Mouse (Mus musculus): ENCODE measurements at regions not wholly inside any gene's neighbourhood (a gene's known extent, or its start where the extent isn't known, plus 50 kb on each side); places are given as distances from the start of the nearest gene placed in this dataset.
A peak's percentile ranks its signal among the peaks of the same experiment; 100 is the strongest.
"Not testable (repeated sequence)": the region's sequence is repeated elsewhere in the genome, so short reads cannot be mapped to it uniquely, and the experiment has no call there.

- no peaks in the 10 kb centered on the region for H3K4me1 ChIP-seq (ENCODE audit: control insufficient read depth, insufficient read depth, low read length)
- H3K9ac ChIP-seq (ENCODE audit: low read length) = no peak overlapping the region
- no peaks in the 10 kb centered on the region for H3K9me3 ChIP-seq (ENCODE audit: control insufficient read depth, low read length)
- no peak overlapping the region for H3K27ac ChIP-seq (ENCODE audit: low read depth, low read length)
- DNase-seq (ENCODE audit: low spot score) = no peak
- no peak overlapping the region for H3K4me3 ChIP-seq (ENCODE audit: low read depth, low read length)
- 83% methylated on average over 8 of the region's 8 CpGs for WGBS
- no peaks in the 10 kb centered on the region for H3K36me3 ChIP-seq (ENCODE audit: control insufficient read depth, insufficient read depth, low read length)
- no peak for ATAC-seq (ENCODE audit: insufficient read depth, low FRiP score, low TSS enrichment)
- no peak overlapping the region for H3K4me2 ChIP-seq (ENCODE audit: low read depth)
- no peaks in the 10 kb centered on the region for H3K27me3 ChIP-seq (ENCODE audit: control insufficient read depth, insufficient read depth, low read length)
These were observed 226.6 kb upstream of the Rarb start for GRCm38 (mm10) chr14:17045426-17046132.

- H3K9me3 ChIP-seq (ENCODE audit: control insufficient read depth, low read length) = no peaks in the 10 kb centered on the region
- DNase-seq (ENCODE audit: low spot score) (peak; percentile 17), ATAC-seq (ENCODE audit: insufficient read depth, low FRiP score, low TSS enrichment) (peak; percentile 75)
- H3K36me3 ChIP-seq (ENCODE audit: control insufficient read depth, insufficient read depth, low read length) = no peaks in the 10 kb centered on the region
- H3K4me2 ChIP-seq (ENCODE audit: low read depth) = no peak overlapping the region
- H3K27me3 ChIP-seq (ENCODE audit: control insufficient read depth, insufficient read depth, low read length) = no peaks in the 10 kb centered on the region
- 34% methylated on average over 4 of the region's 4 CpGs for WGBS
- 0 out of 2 replicates have a peak, but pooled peaks cover 3% of the 10 kb centered on the region for H3K4me1 ChIP-seq (ENCODE audit: control insufficient read depth, insufficient read depth, low read length)
- H3K9ac ChIP-seq (ENCODE audit: low read length) = no peak overlapping the region
- H3K4me3 ChIP-seq (ENCODE audit: low read depth, low read length) = no peak overlapping the region
- H3K27ac ChIP-seq (ENCODE audit: low read depth, low read length) = no peak overlapping the region
These were observed 201.8 kb upstream of the Rarb start for GRCm38 (mm10) chr14:17020603-17021356.

- Histone ChIP-seq H3K4me1 (ENCODE audit: control insufficient read depth, insufficient read depth, low read length) (no peaks in the 10 kb centered on the region), H3K4me2 (ENCODE audit: low read depth) (no peak overlapping the region), H3K27ac (ENCODE audit: low read depth, low read length) (no peak overlapping the region), H3K27me3 (ENCODE audit: control insufficient read depth, insufficient read depth, low read length) (no peaks in the 10 kb centered on the region), H3K9ac (ENCODE audit: low read length) (no peak overlapping the region), H3K9me3 (ENCODE audit: control insufficient read depth, low read length) (no peaks in the 10 kb centered on the region), H3K36me3 (ENCODE audit: control insufficient read depth, insufficient read depth, low read length) (no peaks in the 10 kb centered on the region), H3K4me3 (ENCODE audit: low read depth, low read length) (no peak overlapping the region)
- 94% methylated on average over 1 of the region's 1 CpGs for WGBS
- ATAC-seq (ENCODE audit: insufficient read depth, low FRiP score, low TSS enrichment) = no peak
- no peak for DNase-seq (ENCODE audit: low spot score)
These were observed 194.0 kb upstream of the Rarb start for GRCm38 (mm10) chr14:17012931-17013330.

GRCm38 (mm10) chr14:17012200-17012599, 193.2 kb upstream of the Rarb start:
- DNase-seq (ENCODE audit: low spot score) = no peak
- no peak overlapping the region for H3K9ac ChIP-seq (ENCODE audit: low read length)
- H3K4me1 ChIP-seq (ENCODE audit: control insufficient read depth, insufficient read depth, low read length) = no peaks in the 10 kb centered on the region
- H3K4me2 ChIP-seq (ENCODE audit: low read depth) = no peak overlapping the region
- H3K27ac ChIP-seq (ENCODE audit: low read depth, low read length) = no peak overlapping the region
- ATAC-seq (ENCODE audit: insufficient read depth, low FRiP score, low TSS enrichment) = no peak
- H3K9me3 ChIP-seq (ENCODE audit: control insufficient read depth, low read length) = no peaks in the 10 kb centered on the region
- H3K4me3 ChIP-seq (ENCODE audit: low read depth, low read length) = no peak overlapping the region
- 92% methylated on average over 1 of the region's 1 CpGs for WGBS
- H3K36me3 ChIP-seq (ENCODE audit: control insufficient read depth, insufficient read depth, low read length) = no peaks in the 10 kb centered on the region
- no peaks in the 10 kb centered on the region for H3K27me3 ChIP-seq (ENCODE audit: control insufficient read depth, insufficient read depth, low read length)

- no peaks in the 10 kb centered on the region for H3K4me1 ChIP-seq (ENCODE audit: control insufficient read depth, insufficient read depth, low read length)
- no peak overlapping the region for H3K9ac ChIP-seq (ENCODE audit: low read length)
- no peak overlapping the region for H3K4me2 ChIP-seq (ENCODE audit: low read depth)
- no peak overlapping the region for H3K4me3 ChIP-seq (ENCODE audit: low read depth, low read length)
- H3K27ac ChIP-seq (ENCODE audit: low read depth, low read length) = no peak overlapping the region
- ATAC-seq (ENCODE audit: insufficient read depth, low FRiP score, low TSS enrichment) = no peak
- H3K9me3 ChIP-seq (ENCODE audit: control insufficient read depth, low read length) = no peaks in the 10 kb centered on the region
- no peaks in the 10 kb centered on the region for H3K27me3 ChIP-seq (ENCODE audit: control insufficient read depth, insufficient read depth, low read length)
- 92% methylated on average over 6 of the region's 8 CpGs for WGBS
- DNase-seq (ENCODE audit: low spot score) = no peak
- H3K36me3 ChIP-seq (ENCODE audit: control insufficient read depth, insufficient read depth, low read length) = no peaks in the 10 kb centered on the region
These were observed 186.4 kb upstream of the Rarb start for GRCm38 (mm10) chr14:17005194-17006018.

GRCm38 (mm10) chr14:17004714-17005113, 185.8 kb upstream of the Rarb start:
- ATAC-seq (ENCODE audit: insufficient read depth, low FRiP score, low TSS enrichment) (no peak), DNase-seq (ENCODE audit: low spot score) (no peak)
- no peaks in the 10 kb centered on the region for H3K36me3 ChIP-seq (ENCODE audit: control insufficient read depth, insufficient read depth, low read length)
- H3K4me1 ChIP-seq (ENCODE audit: control insufficient read depth, insufficient read depth, low read length) = no peaks in the 10 kb centered on the region
- H3K4me3 ChIP-seq (ENCODE audit: low read depth, low read length) = no peak overlapping the region
- H3K9ac ChIP-seq (ENCODE audit: low read length) = no peak overlapping the region
- no peaks in the 10 kb centered on the region for H3K9me3 ChIP-seq (ENCODE audit: control insufficient read depth, low read length)
- no peaks in the 10 kb centered on the region for H3K27me3 ChIP-seq (ENCODE audit: control insufficient read depth, insufficient read depth, low read length)
- no peak overlapping the region for H3K4me2 ChIP-seq (ENCODE audit: low read depth)
- 85% methylated on average over 1 of the region's 1 CpGs for WGBS
- no peak overlapping the region for H3K27ac ChIP-seq (ENCODE audit: low read depth, low read length)

GRCm38 (mm10) chr14:16996716-16997115, 177.8 kb upstream of the Rarb start:
- H3K9me3 ChIP-seq (ENCODE audit: control insufficient read depth, low read length) = no peaks in the 10 kb centered on the region
- no peak overlapping the region for H3K27ac ChIP-seq (ENCODE audit: low read depth, low read length)
- no peaks in the 10 kb centered on the region for H3K36me3 ChIP-seq (ENCODE audit: control insufficient read depth, insufficient read depth, low read length)
- no peak overlapping the region for H3K4me3 ChIP-seq (ENCODE audit: low read depth, low read length)
- no peak overlapping the region for H3K4me2 ChIP-seq (ENCODE audit: low read depth)
- H3K27me3 ChIP-seq (ENCODE audit: control insufficient read depth, insufficient read depth, low read length) = no peaks in the 10 kb centered on the region
- 76% methylated on average over 2 of the region's 2 CpGs for WGBS
- no peaks in the 10 kb centered on the region for H3K4me1 ChIP-seq (ENCODE audit: control insufficient read depth, insufficient read depth, low read length)
- H3K9ac ChIP-seq (ENCODE audit: low read length) = no peak overlapping the region
- ATAC-seq (ENCODE audit: insufficient read depth, low FRiP score, low TSS enrichment) (no peak), DNase-seq (ENCODE audit: low spot score) (no peak)

GRCm38 (mm10) chr14:16970911-16971310, 152.0 kb upstream of the Rarb start:
- not testable (repeated sequence) for H3K4me3 ChIP-seq (ENCODE audit: low read depth, low read length); DNase-seq (ENCODE audit: low spot score); H3K4me1 ChIP-seq (ENCODE audit: control insufficient read depth, insufficient read depth, low read length); H3K27ac ChIP-seq (ENCODE audit: low read depth, low read length); H3K36me3 ChIP-seq (ENCODE audit: control insufficient read depth, insufficient read depth, low read length); H3K4me2 ChIP-seq (ENCODE audit: low read depth); ATAC-seq (ENCODE audit: insufficient read depth, low FRiP score, low TSS enrichment); H3K9me3 ChIP-seq (ENCODE audit: control insufficient read depth, low read length); H3K9ac ChIP-seq (ENCODE audit: low read length); H3K27me3 ChIP-seq (ENCODE audit: control insufficient read depth, insufficient read depth, low read length)
- WGBS = 75% methylated on average over 2 of the region's 2 CpGs

Measured in neural tube, embryonic 11.5 days (tissue).